Mouse (Mus musculus): ENCODE measurements around the gene Mr1.
A peak's percentile ranks its signal among the peaks of the same experiment; 100 is the strongest.
"Not testable (repeated sequence)": the region's sequence is repeated elsewhere in the genome, so short reads cannot be mapped to it uniquely, and the experiment has no call there.

The Mr1 gene

DNA sequence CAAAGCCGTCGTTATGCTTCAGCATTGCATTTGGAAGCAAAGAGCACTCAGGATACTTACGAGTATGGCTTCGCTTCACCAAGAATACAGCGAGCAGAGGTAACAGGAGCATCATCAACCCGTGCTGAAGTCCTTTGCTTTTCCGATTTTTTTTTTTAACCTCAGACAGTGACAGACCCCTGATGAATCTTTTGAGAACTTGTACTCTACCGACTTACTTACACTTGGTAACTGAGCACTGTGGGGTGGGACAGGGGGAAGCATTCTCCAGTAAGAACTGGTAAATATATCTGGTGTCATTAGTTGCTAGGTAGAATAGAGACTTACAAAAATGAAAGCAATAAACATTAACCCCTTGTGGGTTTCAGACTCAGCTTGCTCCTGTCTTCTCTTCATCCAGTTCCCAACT, at the start of gene Mr1:
Gene Mr1 (minus strand): TSS at position 243 of the 409 bp plus-strand sequence.
- no peak for DNase-seq (ENCODE audit: low spot score in 2 of 2)

DNA sequence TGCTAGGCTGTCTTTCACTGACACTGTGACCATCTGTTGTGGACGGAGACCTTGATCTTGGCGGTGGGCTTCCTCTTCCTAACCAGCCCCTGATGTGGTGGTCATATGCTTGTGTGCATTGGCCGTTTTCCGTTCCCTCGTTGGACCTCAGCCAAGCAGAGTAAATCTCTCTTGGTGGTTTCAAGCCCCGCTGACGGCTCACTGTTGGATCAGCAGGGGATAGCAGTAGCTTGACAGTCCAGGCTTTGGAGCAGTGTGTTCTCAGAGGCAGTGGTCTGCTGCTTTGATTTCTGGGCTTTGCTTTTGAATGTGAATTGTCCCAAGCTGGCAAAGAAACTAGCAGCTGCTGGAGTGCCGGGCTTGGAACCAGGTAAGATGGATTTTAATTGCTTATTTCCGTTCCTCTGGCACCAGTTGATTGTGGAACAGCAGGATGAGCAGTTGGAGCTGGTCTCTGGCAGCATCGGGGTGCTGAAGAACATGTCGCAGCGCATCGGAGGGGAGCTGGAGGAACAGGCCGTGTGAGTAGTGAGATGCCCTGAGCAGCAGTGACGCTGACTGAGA, 46.3 kb upstream of the Mr1 start:
- no peak for DNase-seq (ENCODE audit: low spot score in 2 of 2)

DNA sequence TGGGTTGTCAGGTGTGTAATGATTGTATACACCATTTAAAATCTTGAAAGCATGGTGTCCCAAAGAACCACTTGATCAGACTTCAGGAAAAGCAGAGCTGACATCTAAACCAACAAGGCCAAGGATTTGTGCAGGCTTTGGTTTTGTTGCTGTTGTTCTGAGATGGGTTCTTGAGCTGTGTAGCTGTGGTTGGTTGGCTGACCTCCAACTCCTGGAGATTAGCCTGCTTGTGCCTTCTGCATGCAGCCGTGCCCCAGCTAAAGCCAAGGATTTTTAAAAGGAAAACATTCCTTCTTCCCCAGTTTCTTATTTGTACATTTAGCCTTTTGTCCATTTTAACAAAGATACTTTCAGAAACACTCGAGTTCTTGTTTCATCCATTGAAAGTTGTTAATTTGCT, 45.1 kb upstream of the Mr1 start:
- DNase-seq (ENCODE audit: low spot score in 2 of 2) = no peak

DNA sequence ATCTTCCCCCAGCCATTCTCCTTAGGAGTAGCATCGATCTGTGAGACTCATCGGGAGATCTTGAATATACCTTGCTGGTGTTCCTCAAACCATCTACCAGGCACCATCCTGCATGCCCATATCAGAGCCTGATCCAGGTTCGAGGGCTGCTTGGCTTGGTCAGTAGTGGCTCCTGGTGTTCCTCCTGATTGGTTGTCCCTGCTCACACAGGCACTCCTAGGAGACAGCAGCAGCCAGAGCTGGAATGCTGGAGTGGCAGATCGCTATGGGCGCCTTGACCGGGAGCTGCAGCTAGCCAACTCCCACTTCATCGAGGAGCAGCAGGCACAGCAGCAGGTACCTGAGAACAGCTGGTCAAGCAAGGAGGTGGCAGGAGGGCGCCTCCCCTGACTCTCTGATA, 44.6 kb upstream of the Mr1 start:
- DNase-seq (ENCODE audit: low spot score in 2 of 2) = no peak

DNA sequence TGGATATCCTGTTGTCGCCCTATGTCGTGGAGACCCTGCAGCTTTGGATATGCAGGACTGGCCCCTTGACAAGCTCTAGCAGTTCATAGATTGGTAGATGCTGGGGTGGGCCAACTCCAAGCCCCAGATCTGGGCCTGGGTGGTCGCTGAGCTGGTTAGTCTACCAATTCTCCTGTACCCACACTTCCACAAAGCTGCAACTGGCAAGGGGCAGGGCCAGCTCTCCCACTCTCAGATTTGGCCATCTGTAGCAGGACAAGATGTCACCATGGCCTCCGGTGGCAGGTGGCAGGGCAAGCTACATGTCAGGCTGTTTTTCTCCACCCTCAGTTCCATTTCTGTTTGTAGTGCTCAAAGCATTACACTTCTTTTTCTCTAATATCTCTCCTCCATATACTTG, 42.0 kb upstream of the Mr1 start:
- no peak for DNase-seq (ENCODE audit: low spot score in 2 of 2)

DNA sequence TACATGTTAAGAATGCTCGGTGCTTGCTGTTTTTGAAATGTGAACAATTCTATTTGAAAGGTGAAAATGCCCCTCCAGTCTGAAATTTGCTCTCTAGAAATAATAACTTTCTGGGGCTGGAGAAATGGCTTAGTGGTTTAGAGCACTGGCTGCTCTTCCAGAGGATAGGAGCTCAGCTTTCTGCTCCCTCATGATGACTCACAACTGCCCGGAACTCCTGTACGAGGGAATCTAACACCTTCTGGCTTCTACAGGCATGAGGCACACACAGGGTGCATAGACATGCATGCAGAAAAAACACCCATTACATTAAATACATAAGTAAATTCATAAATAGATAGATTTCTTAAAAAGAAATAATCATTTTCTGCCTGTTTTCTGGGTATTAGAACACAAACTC, 37.6 kb upstream of the Mr1 start:
- DNase-seq (ENCODE audit: low spot score in 2 of 2) = no peak

DNA sequence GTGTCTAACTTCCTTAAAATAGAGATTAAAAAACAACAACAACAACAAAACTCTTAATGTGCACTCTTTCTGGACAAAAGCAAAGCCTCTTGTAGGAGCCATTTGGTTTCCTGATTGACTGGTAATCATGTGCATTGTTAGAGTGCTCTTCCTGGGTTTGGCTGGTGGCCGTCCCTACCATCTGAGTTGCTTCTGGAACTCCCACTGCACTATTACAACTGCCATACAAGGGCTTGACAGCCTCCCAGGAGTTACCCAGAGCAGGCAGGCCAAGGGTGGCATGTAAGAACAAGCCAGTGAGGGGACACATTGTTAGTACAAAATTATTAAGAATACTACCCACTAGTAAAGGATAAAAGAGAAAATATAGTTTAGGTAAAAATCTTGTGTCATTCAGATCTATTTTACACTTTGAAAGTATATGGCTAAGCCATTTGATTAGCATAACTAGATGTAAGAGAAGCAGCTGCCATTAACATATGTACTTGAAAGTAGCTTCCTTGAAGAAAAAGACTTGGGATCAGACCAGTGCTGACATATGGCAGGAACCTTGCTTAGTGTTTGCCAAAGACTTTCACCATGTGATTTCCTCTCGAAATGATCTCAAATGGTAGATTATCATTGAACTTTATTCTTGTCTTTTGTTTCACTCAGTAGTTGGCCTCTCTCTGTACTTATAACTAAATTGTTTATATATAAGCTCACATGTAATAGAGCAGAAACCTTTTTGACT, 31.7 kb upstream of the Mr1 start:
- no peak for DNase-seq (ENCODE audit: low spot score in 2 of 2)

DNA sequence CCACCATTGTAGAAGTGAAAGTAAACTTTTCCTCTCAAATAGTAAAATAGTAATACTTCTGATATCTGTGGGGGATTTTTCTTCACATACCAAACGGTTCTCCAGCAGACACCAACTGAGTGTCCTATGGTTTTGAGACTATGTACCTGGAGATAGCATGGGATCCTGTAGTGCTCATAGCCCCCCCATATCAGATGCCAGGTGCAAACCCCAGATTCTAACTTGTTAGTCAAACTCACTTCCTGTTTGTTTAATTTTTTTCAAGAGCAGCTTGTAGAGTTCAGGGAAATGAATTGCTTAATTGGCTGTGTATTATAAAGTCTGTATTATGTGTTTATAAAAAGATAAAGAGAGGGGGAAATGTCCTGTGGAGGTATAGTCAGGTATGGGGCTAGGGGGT, 27.8 kb upstream of the Mr1 start:
- DNase-seq (ENCODE audit: low spot score in 2 of 2) = no peak

DNA sequence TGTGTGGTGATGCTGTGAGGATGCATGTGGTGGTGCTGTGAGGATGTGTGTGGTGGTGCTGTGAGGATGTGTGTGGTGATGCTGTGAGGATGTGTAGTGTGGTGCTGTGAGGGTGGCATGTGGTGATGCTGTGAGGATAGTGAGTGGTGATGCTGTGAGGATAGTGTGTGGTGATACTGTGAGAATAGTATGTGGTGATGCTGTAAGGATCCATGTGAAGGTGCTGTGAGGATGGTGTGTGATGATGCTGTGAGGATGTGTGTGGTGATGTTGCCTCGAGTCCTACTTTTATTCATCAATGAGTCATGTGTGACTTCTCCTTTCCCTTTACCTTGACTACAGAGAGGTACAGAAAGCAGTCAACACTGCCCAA, 27.0 kb upstream of the Mr1 start:
- not testable (repeated sequence) for DNase-seq (ENCODE audit: low spot score in 2 of 2)

DNA sequence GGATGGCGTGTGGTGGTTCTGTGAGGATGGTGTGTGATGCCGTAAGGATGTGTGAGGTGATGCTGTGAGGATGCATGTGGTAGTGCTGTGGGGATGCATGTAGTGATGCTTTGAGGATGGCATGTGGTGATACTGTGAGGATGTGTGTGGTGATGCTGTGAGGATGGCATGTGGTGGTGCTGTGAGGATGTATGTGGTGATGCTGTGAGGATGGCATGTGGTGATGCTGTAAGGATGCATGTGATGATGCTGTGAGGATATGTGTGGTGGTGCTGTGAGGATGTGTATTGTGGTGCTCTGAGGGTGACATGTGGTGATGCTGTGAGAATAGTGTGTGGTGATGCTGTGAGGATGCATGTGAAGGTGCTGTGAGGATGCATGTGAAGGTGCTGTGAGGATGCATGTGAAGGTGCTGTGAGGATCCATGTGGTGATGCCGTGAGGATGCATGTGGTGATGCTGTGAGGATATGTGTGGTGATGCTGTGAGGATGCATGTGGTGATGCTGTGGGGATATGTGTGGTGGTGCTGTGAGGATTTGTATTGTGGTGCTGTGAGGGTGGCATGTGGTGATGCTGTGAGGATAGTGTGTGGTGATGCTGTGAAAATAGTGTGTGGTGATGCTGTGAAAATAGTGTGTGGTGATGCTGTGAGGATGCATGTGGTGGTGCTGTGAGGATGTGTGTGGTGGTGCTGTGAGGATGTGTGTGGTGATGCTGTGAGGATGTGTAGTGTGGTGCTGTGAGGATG, 26.5 kb upstream of the Mr1 start:
- DNase-seq (ENCODE audit: low spot score in 2 of 2) = no peak

DNA sequence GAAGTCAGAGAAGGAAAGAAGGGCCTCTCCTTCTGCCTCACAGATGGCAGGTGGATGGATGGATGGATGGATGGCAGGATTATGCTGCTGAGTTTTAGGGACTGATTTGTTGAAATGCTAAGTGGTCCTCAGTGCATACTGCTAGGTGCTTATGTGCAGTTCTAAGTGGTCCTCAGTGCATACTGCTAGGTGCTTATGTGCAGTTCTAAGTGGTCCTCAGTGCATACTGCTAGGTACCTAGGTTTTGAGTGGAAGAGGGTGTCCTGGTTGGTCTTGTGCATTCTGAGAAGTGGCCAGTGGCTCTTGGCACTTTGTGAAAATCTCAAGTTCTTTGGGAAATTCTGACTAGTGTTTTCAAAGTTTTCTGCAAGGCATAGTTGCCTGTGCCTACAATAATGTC, 23.3 kb upstream of the Mr1 start:
- DNase-seq (ENCODE audit: low spot score in 2 of 2) = no peak

DNA sequence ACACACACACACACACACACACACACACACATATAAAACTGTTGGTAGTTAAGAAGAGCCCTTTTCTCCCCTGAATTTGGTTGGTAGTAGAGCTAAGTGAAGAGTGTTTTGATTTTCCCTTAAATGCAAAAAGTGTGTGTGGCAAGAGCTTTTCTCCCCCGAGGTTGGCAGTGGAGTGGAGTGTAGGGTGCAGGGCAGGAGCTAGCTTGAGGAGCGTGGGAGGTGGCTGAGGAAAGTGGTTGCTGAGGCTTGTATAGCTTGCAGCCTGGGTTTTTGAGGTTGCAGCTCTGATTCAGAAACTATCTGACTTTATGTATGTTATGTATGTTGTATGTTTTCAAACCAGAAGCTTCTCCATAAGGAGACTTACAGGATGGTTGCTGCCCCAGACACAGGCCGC, 20.8 kb upstream of the Mr1 start:
- no peak for DNase-seq (ENCODE audit: low spot score in 2 of 2)

DNA sequence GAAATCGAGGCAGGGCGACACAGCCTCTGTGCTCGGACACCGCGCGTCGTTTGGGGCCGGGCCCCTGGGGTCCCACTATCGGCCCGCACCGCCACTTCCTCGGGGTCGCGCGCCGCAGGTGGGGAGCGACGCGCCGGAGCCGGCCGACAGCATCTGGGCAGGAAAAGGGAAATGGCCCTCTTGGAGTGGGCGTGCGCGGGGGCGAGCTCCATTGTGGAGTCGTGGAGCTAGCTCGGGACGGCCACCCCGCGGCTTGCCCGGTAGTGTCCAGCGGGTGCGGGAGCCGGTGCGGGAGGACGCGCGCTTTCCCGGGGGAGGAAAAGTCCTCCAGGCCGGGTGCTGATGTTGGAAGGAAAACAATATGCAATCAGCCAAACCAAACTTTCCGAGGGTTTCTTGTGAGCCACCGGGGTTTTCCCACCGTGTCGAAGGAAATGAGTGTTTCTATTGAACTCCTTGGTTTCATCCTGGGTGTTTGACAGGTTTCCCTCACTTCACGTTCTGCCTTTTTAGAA, 12.4 kb upstream of the Mr1 start:
- DNase-seq (ENCODE audit: low spot score in 2 of 2) = peak in 1 of 2 experiments; percentile 30

DNA sequence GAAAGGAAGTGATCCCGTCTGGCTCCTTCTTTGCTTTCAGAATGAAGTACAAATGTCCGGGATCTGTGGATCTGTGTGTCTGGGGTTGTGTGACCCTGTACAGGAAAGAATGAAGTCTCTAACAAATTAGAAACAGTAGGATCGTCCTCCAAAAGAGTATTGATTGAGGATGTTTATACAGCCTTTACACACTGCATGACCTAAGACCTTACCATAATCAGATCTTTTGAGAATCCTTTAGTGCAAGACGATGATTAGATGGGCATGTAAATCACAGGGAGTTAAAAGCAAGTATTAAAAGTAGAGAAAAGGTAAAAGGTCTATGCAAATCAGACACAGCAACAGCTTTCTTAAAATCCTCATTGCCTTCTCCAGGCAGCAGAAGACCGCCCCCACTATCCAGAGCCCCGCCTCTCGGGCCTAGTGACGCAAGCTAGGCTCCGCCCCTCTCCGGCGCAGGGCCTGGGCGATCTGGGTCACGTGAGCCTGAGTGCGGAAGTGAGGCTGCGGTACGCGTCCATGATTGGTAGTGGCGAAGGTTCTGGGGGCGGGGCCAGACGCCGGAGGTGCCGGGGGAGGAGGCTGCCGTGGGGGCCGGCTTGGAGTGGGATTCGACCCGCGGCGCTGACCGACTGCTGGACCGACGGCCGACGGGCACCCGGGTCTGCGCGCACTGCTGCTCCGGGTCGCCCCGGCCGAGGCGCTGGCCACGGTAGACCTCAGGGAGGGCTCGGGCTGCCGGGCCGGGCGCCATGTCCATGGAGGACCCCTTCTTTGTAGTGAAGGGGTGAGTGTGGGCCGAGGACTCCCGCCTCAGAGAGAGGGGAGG, 11.7 kb upstream of the Mr1 start, which contains the start of gene Stx6:
Gene Stx6 (plus strand): TSS at position 575 of the 829 bp plus-strand sequence.
- DNase-seq (ENCODE audit: low spot score in 2 of 2) = peak; percentile 95 to 98

DNA sequence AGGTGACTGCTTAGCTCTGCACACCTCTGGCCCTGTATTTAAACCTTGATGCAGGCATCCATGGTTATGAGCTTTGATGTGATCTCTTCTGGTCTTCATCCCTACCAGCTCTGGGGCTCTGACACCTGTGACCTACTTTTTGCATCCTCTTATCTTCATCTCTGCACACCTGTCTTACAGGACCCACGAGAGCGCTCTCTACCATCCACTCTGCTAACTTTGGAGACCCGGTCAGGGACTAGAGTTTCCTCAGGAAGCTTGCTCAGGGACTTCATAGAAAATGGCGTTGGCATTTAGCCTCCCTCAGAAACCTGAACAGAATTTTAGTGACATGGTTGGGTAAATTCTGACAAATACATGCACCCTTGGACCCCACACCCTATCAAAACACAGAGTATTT, 7.3 kb upstream of the Mr1 start:
- no peak for DNase-seq (ENCODE audit: low spot score in 2 of 2)

DNA sequence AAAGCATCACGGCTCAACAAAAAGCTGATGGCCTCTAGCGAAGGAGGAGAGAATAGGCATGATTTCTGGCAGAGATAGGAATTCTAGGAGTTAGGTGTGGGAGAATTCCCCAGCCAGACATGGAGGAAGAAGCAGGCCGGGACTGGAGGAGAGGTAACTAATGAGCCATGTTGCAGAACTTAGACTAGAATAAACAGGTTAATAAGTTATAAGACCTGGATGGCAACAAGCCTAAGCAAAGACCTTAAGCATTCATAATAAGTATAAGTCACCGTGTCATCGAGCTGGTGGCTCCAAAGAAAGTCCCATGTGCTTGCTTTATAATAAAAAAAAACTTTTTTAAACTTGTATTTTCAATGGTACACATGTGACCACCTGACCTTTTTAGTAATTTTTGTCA, 4.2 kb upstream of the Mr1 start:
- no peak for DNase-seq (ENCODE audit: low spot score in 2 of 2)

DNA sequence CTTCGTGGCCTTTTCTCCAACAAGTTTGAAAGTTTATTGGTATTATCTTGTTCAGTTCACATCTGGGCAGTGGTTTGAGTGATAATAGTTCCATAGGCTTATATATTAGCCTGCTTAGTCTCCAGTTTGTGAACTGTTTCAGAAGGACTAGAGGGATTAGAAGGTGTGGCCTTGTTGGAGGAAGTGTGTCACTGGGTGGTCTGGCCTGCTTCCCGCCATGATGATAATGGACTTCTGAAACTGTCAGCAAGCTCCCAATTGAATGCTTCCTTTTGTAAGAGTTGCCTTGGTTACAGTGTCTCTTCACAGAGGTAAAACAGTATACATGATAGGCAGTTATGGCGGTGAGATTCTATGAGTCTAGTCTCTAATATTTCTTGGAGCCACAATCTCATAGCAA, 2.8 kb upstream of the Mr1 start:
- no peak for DNase-seq (ENCODE audit: low spot score in 2 of 2)

DNA sequence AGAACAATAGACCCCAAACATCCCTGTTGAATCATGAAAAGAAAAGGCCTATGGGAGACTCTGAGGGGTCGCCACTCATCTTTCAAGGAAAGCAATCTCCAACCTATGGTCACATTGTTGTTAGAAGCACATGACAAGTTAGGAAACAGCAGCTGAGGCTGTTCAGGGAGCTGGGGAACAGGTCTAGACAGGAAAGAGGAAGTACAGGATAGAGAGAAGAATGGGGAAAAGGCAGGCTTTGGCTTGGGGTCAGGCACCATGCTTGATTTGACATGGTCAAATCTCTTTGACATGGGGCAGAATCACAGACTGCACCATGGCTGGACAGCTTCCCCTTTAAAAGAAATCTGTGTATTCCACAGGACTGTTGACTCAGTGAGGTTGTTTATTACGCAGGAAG, 614 bp upstream of the Mr1 start:
- DNase-seq (ENCODE audit: low spot score in 2 of 2) = no peak

DNA sequence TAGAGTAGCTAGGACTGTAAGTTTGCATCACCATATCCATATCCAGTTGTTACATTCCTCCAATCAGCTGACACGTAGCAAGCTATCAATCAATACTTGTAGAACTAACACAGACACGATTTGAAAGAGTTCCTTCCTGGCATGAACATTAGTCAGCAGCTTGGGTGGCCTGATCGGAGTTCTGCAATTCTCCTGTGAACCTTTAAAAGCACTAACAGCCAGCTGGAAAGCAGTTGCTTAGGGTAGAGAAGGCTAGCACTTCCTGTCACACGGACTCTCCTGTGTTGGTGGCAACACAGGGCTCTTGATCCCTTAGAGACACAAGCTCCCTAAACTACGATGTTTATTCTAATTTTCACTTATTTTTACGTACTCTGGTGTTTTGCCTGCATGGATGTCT, 994 bp downstream of the Mr1 start:
- DNase-seq (ENCODE audit: low spot score in 2 of 2) = no peak

DNA sequence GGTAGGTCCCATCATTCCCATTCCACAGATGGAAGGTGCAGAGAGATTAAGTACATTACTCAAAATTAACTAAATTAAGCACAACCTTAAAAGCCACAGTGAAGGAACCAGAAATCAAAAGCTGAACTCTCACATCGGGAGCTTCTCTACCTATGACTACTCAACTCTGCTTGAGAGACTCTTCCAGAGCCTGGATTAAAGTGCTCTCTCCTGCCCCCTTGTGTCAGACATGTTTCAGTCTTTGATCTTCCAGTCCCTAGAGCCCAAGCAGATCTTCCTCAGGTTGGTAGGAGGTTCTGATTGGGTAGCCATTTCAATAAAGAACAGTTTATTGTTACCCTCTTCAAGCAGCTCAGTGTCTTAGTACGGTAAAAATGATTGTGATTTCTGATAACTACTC, 6.5 kb downstream of the Mr1 start:
- DNase-seq (ENCODE audit: low spot score in 2 of 2) = peak in 1 of 2 experiments; percentile 66

DNA sequence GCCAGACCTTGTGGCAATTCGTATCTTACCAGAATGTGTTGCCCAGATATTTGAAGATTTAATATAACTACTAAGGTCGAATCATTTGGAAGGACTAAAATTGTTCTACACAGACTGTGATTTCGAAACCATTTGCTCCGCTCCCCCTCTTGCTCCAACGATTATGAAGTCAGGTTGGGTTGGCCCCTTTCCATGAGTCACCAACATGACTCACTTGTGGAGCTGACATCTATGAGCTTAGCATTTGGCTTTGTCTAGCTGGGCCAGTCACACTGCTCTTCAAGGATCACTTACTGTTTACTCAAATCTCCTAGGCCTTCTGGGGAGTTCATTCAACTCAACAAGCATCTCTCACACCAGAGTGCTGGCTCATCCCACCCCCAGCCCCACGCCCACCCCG, 7.8 kb downstream of the Mr1 start:
- no peak for DNase-seq (ENCODE audit: low spot score in 2 of 2)

DNA sequence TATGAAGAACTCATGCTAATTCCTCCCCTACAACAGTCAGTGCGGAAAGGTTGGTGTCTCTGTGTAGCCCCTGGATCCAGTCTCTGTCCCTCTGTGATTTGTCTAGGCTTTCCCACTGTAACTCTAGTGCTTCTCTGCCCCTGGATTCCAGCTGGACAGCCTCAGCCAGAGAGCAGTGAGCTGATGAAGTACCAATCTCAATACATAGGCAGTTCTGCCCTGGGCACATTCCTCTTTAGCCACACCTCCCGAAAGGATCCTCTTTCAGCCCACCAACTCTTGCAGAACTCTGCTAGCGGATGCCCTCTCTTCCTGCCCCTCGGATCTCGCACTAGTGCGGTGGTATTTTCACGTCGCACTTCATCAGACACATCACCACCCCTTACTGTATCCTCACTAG, 11.7 kb downstream of the Mr1 start:
- DNase-seq (ENCODE audit: low spot score in 2 of 2) = no peak
